Mouse (Mus musculus) gonadal fat pad, adult 2 months (tissue): ENCODE data around the gene Ltbp1. TPM values are rescaled to one million over a fixed set of nuclear protein-coding genes. Genes with fewer than 3 reads are reported as not detected.

Experiments
- DNase-seq: peaks from one replicate; pipeline ENCODE4 v3.0.0-alpha.2; 2012; ENCODE audit warnings: low read depth
- polyA plus RNA-seq: library from polyadenylated mRNA; depleted of rRNA; stranded (reverse); fragments of >200 nt; gene quantifications from 2 replicates; pipeline ENCODE4 v1.2.3, GENCODE M21; 2012

Ltbp1 gene
- polyA plus RNA-seq, 1 experiment, result 12.3 TPM

DNA sequence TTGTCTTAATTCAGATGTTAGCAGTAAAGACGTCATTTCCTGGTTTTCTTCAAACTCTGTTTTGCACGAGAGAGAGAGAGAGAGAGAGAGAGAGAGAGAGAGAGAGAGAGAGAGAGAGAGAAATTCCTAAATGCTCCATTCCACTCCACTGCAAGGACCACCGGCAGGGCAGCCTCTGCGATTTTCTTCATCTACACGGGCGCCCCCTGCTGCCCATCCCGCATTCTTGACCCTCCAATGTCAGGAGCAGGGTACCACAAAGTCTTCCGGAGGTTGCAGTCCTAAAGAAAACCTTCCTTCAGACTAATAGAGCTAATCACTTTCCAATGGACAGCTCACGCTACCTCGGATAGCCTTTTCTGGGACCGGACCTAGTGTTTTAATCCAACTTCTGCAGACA lies 548 bp upstream of the Ltbp1 start:
- DNase-seq, result no peak

DNA sequence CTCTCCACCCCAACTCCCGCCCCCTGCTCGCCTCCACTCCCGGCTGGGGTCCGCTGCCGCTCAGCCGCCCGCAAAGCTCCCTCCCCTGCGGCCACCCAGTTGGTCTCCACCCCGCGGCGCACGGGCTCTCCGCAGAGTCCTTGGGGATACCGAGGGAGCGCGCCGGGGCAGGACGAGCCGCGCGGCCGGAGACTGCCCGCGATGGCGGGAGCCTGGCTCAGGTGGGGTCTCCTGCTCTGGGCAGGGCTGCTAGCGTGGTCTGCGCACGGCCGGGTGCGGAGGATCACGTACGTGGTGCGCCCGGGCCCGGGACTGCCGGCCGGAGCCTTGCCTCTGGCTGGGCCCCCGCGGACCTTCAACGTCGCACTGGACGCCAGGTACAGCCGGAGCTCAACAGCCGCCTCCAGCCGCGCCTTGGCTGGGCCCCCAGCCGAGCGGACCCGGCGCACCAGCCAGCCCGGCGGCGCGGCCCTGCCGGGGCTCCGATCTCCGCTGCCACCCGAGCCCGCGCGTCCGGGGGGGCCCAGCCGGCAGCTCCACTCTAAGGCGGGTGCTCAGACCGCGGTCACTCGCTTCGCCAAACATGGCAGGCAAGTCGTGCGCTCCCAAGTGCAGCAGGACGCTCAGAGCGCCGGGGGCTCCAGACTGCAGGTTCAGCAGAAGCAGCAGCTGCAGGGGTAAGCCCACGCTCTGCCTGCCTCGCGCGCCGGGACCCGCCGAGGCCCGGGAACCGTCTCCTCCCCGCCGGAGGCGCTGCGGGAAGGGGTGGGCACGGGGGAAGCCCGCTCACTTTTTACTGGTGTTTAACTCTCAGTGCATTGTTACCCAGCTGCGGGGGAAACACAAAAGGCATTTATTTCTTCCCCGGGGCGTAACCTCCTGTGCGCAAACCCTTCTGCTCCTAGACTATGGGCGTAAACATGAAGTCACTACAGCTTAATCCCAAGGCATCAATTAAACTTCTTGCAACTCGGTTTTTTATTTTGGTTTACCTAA lies 615 bp downstream of the Ltbp1 start:
- DNase-seq, result no peak

GRCm38 (mm10) chr17:75010955-75011354 lies 5.6 kb downstream of the Ltbp1 start:
- no peak for DNase-seq

- DNase-seq, result no peak
Observed at GRCm38 (mm10) chr17:75013211-75013610, 7.8 kb downstream of the Ltbp1 start.

DNA sequence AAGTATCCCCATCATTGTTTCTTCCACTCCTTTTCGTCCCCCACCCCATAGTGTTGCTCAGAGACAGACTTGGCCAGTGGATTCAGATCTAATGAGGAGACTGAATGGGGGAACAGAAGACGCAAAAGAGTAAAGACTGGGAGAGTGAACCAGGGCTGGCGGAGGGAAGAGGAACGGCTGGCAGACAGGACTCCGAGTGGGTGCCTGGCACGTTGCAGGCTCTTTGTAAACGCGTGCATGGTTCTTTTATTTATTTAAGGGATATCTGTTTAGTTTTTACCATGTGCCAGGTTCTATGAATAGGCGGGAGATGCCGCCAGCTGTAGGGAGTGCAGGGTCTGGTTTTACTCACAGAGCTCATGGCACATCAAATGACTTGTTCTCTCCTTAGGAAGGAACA lies 8.5 kb downstream of the Ltbp1 start:
- DNase-seq, result no peak

DNA sequence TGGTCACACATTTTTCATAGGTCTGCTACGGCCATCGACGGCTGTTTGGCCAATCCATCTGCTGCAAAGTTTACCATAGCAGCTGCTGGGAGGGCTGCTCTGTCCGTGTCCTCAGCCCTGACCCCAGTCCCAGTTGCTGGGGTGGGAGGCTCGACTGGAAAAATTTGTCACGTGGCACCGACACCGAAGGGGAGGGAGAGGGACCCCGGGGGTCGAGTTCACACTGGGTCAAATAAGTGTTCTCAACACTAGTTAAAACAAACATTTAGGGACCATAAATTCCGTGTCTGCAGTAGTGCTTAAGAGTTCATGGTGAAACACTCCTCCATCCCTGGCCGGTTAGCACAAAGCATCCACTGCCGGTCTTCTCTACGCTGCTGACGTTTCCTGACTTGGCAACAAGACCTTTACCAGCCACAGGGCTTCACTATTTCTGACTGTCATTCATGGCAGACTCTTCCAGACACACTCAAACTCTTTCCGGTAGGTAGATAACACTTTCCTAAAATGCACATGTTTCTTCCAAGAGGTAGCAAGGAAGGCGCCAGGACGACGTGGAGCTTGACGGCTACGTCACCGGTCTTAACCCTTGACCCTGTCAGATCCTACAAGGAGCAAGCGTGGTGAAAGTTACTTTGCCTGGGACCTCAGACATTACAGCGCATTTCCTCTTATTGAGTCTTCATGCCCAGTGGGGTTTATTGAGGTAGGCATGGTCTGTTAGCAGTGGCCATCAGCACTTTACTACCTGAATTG lies 9.4 kb downstream of the Ltbp1 start:
- DNase-seq, result no peak

DNA sequence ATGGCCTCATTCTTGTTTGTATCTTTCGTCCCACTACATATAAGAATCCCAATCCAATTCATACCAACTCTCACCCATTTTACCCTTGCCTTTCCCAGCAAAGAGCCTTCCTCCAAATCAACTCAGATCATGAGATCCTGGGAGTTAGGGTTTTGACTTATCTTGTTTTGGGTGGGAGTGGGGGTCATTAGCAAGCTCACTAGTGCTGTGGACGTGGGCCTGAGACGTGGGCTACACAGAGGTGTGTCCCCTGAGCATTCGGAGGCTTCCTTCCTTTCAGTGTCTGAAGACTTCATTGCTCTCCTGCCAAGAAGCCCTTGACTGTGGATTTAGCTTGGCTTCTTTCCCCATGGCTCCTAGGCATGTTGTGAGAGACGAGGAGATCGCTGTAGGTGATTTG lies 10.2 kb downstream of the Ltbp1 start:
- no peak for DNase-seq

DNA sequence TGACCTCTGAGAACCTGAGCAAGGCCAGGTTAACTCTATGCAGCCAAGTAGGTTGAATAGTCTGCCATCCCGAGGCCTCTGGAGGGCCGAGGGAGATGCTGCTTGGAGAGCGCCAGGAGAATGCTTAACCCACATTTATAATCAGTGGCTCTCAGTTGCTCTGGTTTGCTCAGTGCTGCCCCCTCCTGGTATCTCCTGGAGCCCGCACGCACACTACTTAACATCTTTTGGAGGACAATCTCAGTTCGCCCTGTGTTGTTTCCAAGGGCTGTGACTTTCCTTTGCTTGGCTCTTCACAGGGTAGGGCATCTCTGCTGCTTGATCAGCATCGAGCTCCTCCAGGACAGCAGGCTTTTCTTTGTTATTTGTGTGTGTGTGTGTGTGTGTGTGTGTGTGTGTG lies 12.1 kb downstream of the Ltbp1 start:
- no peak for DNase-seq

GRCm38 (mm10) chr17:75018142-75018541 lies 12.8 kb downstream of the Ltbp1 start:
- DNase-seq, result no peak

DNA sequence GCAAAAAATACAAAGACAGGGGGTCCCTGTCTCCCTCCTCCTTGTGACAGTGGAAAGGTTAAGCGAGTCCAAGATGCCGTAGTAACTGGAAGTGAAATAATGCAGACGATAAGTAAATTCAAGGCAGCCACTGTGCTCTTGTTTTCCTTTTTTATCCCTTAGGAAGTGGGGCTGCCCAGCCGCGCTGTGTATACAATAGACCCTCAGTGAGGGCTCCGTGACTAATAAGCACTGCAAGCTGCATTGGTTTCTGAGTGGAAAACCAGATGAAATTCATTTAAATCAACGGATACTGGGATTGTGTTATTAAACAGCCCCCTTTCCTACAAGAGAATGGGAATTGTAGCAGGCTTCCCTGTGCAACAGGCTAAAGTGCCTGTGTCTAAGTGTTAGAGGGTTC lies 14.7 kb downstream of the Ltbp1 start:
- no peak for DNase-seq

DNA sequence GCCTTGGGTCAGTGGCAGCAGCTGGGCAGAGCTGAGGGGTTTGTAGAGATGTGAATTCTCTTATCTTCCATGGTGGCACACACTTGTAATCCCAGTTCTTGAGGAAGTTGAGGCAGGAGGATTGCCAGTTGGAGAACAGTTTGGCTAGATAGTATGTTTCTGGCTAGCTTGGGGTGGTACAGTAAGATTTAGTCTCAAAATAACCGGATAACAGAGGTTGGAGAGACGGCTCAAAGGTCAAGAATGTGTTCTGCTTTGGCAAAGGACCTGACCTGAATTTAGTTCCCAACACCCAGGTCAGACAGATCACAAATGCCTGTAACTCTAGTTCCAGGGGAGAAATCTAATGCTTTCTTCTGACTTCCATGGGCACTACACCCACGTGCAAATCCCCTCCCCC lies 15.3 kb downstream of the Ltbp1 start:
- DNase-seq, result no peak

- no peak for DNase-seq
Observed at GRCm38 (mm10) chr17:75027358-75028131, 22.2 kb downstream of the Ltbp1 start.

- no peak for DNase-seq
Observed at GRCm38 (mm10) chr17:75033356-75033755, 28.0 kb downstream of the Ltbp1 start.

- DNase-seq, result no peak
Observed at GRCm38 (mm10) chr17:75033872-75034615, 28.7 kb downstream of the Ltbp1 start.

DNA sequence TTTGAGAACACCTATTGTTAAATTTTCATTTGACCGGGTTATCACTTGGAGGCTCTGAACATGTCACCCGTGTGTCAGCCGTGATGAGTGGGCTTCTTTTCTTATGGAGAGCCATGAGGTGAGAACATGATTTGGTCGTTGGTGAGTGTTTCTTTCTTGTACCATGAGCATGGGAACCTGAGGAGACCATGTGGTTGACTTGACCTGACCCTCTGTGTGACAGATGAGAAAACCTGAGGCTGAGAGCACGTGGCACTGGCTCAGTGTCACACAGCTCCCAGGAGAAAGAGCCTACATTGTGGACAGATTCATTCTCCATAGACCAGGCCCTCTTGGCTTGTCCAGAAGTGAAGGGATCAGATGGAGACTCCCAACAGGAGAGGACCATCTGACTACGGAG lies 31.5 kb downstream of the Ltbp1 start:
- no peak for DNase-seq

- no peak for DNase-seq
Observed at GRCm38 (mm10) chr17:75039017-75039416, 33.6 kb downstream of the Ltbp1 start.

DNA sequence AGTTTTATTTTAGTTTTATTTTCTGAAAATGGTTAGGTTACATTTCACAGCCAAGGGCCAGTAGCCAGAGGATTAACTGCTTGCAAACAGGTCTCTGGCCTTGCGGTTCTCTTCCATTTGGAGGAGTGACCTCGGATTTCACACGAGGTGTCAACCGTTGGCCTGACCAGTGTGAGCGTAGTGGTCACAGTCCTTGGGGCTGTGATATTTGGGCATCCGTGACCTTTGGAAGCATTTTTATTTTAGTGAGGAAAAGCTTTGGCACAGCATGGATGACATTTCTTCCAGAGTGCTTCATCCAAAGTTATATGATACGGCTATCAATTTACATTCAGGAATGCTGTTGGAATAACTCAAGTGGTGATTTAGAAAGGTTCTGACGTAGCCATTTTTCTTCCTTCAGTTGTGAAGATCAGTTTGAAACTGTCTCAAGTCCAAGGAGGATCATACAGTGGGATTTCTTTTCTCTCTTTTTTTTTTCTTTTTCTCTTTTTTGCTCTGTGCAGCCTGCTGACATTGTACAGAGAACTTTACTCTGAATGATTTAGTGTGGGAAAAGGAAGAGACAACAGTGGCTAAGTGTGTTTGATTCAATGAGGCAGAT lies 44.1 kb downstream of the Ltbp1 start:
- no peak for DNase-seq

- DNase-seq, result no peak
Observed at GRCm38 (mm10) chr17:75051440-75051925, 46.1 kb downstream of the Ltbp1 start.

DNA sequence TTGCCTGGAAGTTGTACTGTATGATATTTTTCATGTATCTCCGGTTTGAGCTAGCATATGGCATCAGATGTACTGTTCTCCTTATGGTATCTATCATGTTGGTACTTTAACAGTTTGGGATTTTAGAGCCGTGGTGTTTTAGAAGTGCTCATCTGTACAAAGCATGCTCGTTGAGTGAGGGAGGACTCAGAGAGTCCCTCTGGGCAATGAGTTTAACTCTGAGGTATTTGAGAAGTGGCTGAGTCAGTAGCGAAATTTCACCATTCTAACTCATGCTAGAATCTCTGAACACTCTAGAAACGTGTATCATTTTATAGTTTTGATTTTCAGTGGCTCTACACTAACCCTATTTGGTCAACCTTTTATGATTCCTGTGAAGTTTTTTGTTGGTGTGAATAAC lies 49.9 kb downstream of the Ltbp1 start:
- no peak for DNase-seq

DNA sequence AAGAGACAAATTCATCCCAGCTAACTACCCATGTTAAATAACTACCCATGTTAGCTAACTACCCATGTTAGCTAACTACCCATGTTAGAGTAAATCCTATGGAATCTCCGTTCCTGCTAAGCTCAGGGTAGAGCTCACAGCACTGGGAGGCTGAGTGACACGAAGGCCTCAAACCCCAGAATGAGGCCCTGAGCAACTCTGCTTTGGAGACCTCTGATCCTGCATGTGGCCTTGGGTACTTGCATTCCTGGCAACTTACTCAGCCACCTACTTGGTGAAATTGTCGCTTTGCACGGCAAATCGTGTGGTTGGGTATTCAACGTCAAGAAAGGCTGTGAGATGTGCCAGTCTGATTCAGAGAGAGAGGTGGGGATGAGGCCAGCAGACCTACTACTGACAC lies 50.6 kb downstream of the Ltbp1 start:
- DNase-seq, result no peak

- no peak for DNase-seq
Observed at GRCm38 (mm10) chr17:75056631-75057030, 51.3 kb downstream of the Ltbp1 start.
